Mouse (Mus musculus) cerebellum, postnatal 4 days (tissue): ENCODE data around the gene Ppat.

Experiments
- DNase-seq, 2 experiments: peaks; one replicate each; pipeline ENCODE4 v3.0.0; 2022; ENCODE audit warnings: low spot score in 2 of 2, mixed read lengths in 1 of 2

Ppat gene

DNA sequence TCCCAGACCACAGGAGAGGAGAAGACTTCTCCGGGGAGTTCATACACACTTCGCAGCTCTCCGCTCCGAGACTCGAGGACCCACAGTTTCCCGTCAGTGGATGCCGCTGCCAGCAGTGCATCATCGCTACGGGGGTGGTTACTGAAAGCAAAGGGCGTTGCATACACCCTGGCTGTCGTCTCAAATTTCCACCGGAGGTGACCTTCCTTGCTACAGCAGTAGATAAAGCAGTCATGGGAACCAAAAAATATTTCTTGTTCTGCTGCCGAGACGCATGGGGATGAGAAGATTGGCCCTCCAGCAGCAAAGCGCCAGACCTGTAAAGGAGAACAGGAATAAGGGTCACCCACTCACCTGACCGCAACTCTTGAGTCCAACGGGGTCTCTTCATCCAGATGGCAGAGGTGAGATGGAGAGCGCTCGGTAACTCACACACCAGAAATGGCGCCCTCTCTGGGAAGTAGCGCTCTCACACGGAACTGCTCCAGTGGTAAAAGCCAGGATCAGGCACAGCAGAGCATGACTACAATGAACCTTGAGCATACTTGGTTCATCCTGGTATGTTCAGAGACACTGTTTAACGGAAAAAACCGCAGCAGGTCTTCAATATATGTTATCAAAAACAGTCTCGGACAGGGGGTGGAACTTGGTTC, 75.1 kb downstream of the Ppat start:
- DNase-seq, result no peak

DNA sequence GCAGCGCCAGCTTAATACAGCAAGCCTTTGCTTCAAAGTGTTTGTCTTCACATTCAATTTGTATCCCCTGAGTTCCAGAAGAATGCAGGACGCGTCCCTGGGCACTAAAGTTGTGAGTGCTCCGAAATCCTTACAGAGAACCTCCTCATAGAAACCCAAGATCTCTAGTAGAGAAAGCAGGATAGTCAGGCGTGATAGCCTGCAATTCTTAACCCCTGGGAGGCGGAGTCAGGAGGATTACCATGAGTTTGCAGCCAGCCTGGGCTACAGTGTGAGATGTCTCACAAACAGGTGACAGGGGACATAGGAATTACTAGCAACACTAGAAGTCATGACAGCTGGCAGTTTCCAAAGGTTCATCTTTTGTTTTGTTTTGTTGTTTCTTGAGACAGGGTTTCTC, 81.8 kb downstream of the Ppat start:
- no peak for DNase-seq

- DNase-seq, result no peak
Measured at GRCm38 (mm10) chr5:76868693-76869286, 82.6 kb downstream of the Ppat start.

DNA sequence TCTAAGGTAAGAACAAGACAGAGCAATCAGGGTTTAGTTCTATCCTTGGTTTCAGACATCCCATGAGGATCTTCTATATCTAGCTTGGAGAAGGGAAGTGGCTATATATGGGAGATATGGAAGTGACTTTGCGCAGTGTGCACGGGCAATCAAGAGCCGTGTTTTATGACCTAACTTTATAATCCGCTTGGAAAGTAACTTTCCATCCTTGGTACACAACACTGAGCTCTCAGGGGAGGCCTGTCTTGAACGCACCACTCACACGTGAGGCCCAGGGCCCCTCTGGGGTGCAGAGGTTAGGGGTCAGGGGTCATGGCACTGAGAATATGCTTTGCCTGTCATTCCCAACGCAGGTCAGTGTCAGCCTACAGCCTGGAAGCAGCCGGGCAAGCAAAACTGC, 84.6 kb downstream of the Ppat start:
- no peak for DNase-seq
